In the genomic region with DNA sequence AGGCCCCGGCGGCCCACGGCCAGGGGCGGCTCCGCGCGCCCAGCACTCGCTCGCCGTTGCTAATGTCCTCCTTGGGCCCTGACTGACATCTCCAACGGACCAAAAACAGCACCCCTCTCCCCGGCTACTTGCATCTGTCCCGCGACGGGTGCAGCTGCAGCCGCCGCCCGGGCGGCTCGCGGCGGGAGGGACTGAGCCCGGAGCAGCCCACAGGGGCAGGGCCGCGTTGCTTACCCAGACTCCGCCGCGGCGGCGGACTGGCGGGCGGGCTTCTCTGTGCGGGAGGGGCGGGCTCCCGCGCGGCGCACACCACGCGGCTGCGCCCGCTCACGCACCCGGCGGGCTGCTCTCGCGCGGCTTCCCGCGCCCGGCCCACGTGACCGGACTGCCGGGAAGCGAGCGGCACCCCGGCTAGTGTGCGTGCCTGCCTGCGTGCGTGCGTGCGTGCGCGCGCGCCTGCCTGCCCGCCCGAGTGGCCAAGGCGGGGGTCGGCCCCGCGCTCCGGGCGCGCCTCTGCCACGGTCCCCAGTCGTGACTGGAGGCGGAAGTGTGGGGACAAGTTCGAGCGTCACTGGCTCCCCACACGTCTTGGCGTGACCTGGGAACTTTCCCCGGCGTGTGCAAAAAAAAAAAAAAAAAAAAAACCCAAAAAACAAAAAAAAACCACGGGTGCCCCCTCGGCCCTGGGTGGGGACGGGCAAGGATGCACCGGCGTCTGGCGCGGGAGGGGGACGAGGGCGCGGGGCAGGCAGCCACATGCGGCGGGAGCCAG, we compare ENCODE assay signal across 7 mouse cellular contexts. TPM values are rescaled to one million over a fixed set of nuclear protein-coding genes. Genes with fewer than 3 reads are reported as not detected.
A peak's percentile ranks its signal among the peaks of the same experiment; 100 is the strongest.
DNase-seq lines count a peak whose midpoint lies in the region; ATAC-seq and TF ChIP-seq lines count a peak whose summit lies in the region.

A gene (minus strand): TSS at position 397 of the 772 bp plus-strand sequence.

- H3K4me3 ChIP-seq in embryonic facial prominence, embryonic 11.5 days (ENCODE audit: low read depth, low read length), result peak within 1 kb of the TSS; percentile 97
- H3K4me3 ChIP-seq in kidney, adult 2 months (ENCODE audit: insufficient read depth, low read depth, low read length), result peak within 1 kb of the TSS; percentile 78
- peak within 1 kb of the TSS; percentile 60 for H3K4me3 ChIP-seq in limb, embryonic 11.5 days (ENCODE audit: low read depth, low read length)
- H3K4me3 ChIP-seq in midbrain, embryonic 13.5 days (replicated peaks), result peak within 1 kb of the TSS; percentile 90
- H3K4me3 ChIP-seq in small intestine, adult 2 months (ENCODE audit: low read depth, low read length), result peak within 1 kb of the TSS; percentile 95

- no peak for TF ChIP-seq CTCF in kidney, adult 2 months (conservative IDR thresholded peaks at IDR 0.05; ENCODE audit: insufficient read depth, insufficient read length, low read depth, low read length)
- no peak for TF ChIP-seq CTCF in small intestine, adult 2 months (IDR thresholded peaks at IDR 0.05; ENCODE audit: extremely low read depth, insufficient read length, insufficient replicate concordance, low read depth, low read length)

- H3K4me1 ChIP-seq in embryonic facial prominence, embryonic 11.5 days (ENCODE audit: control insufficient read depth, insufficient read depth, low read length), result peaks cover 10% of the 10 kb centered on the region
- peaks cover 21% of the 10 kb centered on the region; the same call in 1 of the 2 replicates for H3K4me1 ChIP-seq in kidney, adult 2 months (ENCODE audit: control insufficient read depth, insufficient read depth, low read length)
- H3K4me1 ChIP-seq in limb, embryonic 11.5 days (ENCODE audit: control insufficient read depth, insufficient read depth, low read length), result peaks cover 26% of the 10 kb centered on the region
- peaks cover 40% of the 10 kb centered on the region for H3K4me1 ChIP-seq in midbrain, embryonic 13.5 days (replicated peaks)
- peaks cover 4% of the 10 kb centered on the region; the same call in 1 of the 2 replicates for H3K4me1 ChIP-seq in small intestine, adult 2 months (ENCODE audit: control insufficient read depth, insufficient read depth, insufficient read length, low read length)

- DNase-seq in adrenal gland, postnatal 14 days, result peak; percentile 94
- peak; percentile 90 for DNase-seq in embryonic facial prominence, embryonic 11.5 days (ENCODE audit: low spot score)
- DNase-seq in heart, adult 18-20 months, result peak; percentile 82 to 89
- DNase-seq in kidney, adult 2 months, result peak; percentile 88
- peak; percentile 84 for DNase-seq in limb, embryonic 11.5 days (ENCODE audit: low spot score)

- no peak for TF ChIP-seq POLR2A in kidney, adult 2 months (IDR thresholded peaks at IDR 0.05; ENCODE audit: low read depth, low read length)
- peak; percentile 69 for TF ChIP-seq POLR2A in small intestine, adult 2 months (IDR thresholded peaks at IDR 0.05; ENCODE audit: low read depth, low read length)

- H3K27ac ChIP-seq in embryonic facial prominence, embryonic 11.5 days (replicated peaks; ENCODE audit: low read depth, low read length), result peak within 1 kb of the TSS; percentile 100
- H3K27ac ChIP-seq in kidney, adult 2 months (ENCODE audit: insufficient read depth, low read depth, low read length), result peak within 1 kb of the TSS; percentile 82
- H3K27ac ChIP-seq in limb, embryonic 11.5 days (replicated peaks; ENCODE audit: low read depth, low read length), result peak within 1 kb of the TSS; percentile 96
- peak within 1 kb of the TSS; percentile 97 for H3K27ac ChIP-seq in midbrain, embryonic 13.5 days
- peak within 1 kb of the TSS; percentile 96 for H3K27ac ChIP-seq in small intestine, adult 2 months (ENCODE audit: insufficient read depth, low read depth, low read length)

- under 1% methylated on average over 80 of the region's 96 CpGs for WGBS in embryonic facial prominence, embryonic 11.5 days
- WGBS in kidney, adult 2 months, result 1% methylated on average over 96 of the region's 96 CpGs
- 0% methylated on average over 90 of the region's 96 CpGs for WGBS in limb, embryonic 11.5 days
- under 1% methylated on average over 82 of the region's 96 CpGs for WGBS in midbrain, embryonic 13.5 days
- WGBS in small intestine, adult 2 months, result under 1% methylated on average over 89 of the region's 96 CpGs

- no peaks in the 10 kb centered on the region for H3K36me3 ChIP-seq in embryonic facial prominence, embryonic 11.5 days (replicated peaks; ENCODE audit: control insufficient read depth, insufficient read depth, low read depth, low read length)
- no peaks in the 10 kb centered on the region for H3K36me3 ChIP-seq in kidney, adult 2 months (ENCODE audit: control insufficient read depth, insufficient read depth, low read length)
- no peaks in the 10 kb centered on the region for H3K36me3 ChIP-seq in limb, embryonic 11.5 days (ENCODE audit: control insufficient read depth, insufficient read depth, low read length)
- H3K36me3 ChIP-seq in midbrain, embryonic 13.5 days, result no peaks in the 10 kb centered on the region
- H3K36me3 ChIP-seq in small intestine, adult 2 months (ENCODE audit: control insufficient read depth, insufficient read depth, low read length), result no peaks in the 10 kb centered on the region

- ATAC-seq in embryonic facial prominence, embryonic 11.5 days (replicated peaks; ENCODE audit: insufficient number of reproducible peaks, low FRiP score, low TSS enrichment, low read depth), result peak; percentile 58
- peak; percentile 67 for ATAC-seq in limb, embryonic 11.5 days (ENCODE audit: insufficient number of reproducible peaks, low FRiP score, low TSS enrichment, low read depth)
- ATAC-seq in midbrain, embryonic 13.5 days, result peak; percentile 92

- H3K4me2 ChIP-seq in embryonic facial prominence, embryonic 11.5 days (ENCODE audit: low read depth, low read length), result peak within 1 kb of the TSS; percentile 87
- peak within 1 kb of the TSS; percentile 84 for H3K4me2 ChIP-seq in limb, embryonic 11.5 days (ENCODE audit: low read depth, severe bottlenecking)
- H3K4me2 ChIP-seq in midbrain, embryonic 13.5 days (replicated peaks), result peak within 1 kb of the TSS; percentile 89

- peak within 1 kb of the TSS; percentile 96 for H3K9ac ChIP-seq in embryonic facial prominence, embryonic 11.5 days (replicated peaks; ENCODE audit: low read length)
- H3K9ac ChIP-seq in limb, embryonic 11.5 days (ENCODE audit: low read length), result peak within 1 kb of the TSS; percentile 82
- H3K9ac ChIP-seq in midbrain, embryonic 13.5 days (replicated peaks), result peak within 1 kb of the TSS; percentile 95

- no peaks in the 10 kb centered on the region for H3K9me3 ChIP-seq in embryonic facial prominence, embryonic 11.5 days (replicated peaks; ENCODE audit: control insufficient read depth, low read length)
- H3K9me3 ChIP-seq in limb, embryonic 11.5 days (ENCODE audit: control insufficient read depth, low read length), result no peaks in the 10 kb centered on the region
- H3K9me3 ChIP-seq in midbrain, embryonic 13.5 days, result no peaks in the 10 kb centered on the region

- H3K27me3 ChIP-seq in embryonic facial prominence, embryonic 11.5 days (ENCODE audit: control insufficient read depth, insufficient read depth, low read length), result no peaks in the 10 kb centered on the region
- no peaks in the 10 kb centered on the region for H3K27me3 ChIP-seq in kidney, adult 2 months (replicated peaks; ENCODE audit: control insufficient read depth, insufficient read depth, low read length)
- H3K27me3 ChIP-seq in limb, embryonic 11.5 days (ENCODE audit: control insufficient read depth, insufficient read depth, low read length), result no peaks in the 10 kb centered on the region
- no peaks in the 10 kb centered on the region for H3K27me3 ChIP-seq in midbrain, embryonic 13.5 days
- no peaks in the 10 kb centered on the region for H3K27me3 ChIP-seq in small intestine, adult 2 months (ENCODE audit: control insufficient read depth, insufficient read depth, low read length)

RNA-seq across cellular contexts. Expression of the gene that starts here (rescaled TPM):
- total RNA-seq in adrenal gland, postnatal 14 days (2021), result 7.3 and 9.1 TPM in 2 replicates
- polyA plus RNA-seq in embryonic facial prominence, embryonic 11.5 days (2014; fragmentation: Nextera tagmentation; extraction: Ambion mirVana), result 21.2 and 22.3 TPM in 2 replicates
- 1 to 10 TPM; 5.2 to 5.8 TPM for total RNA-seq in heart, adult 18-20 months (2021)
- polyA plus RNA-seq in kidney, adult 2 months (2012; rRNA removed), result 4.9 and 5.9 TPM in 2 replicates
- 19.5 and 20.6 TPM in 2 replicates for polyA plus RNA-seq in limb, embryonic 11.5 days (2014; fragmentation: Nextera tagmentation; extraction: Ambion mirVana)
- 15.9 and 16.5 TPM in 2 replicates for polyA plus RNA-seq in midbrain, embryonic 13.5 days (2015; fragmentation: Nextera tagmentation; extraction: Ambion mirVana)
- 1.4 and 2.2 TPM in 2 replicates for polyA plus RNA-seq in small intestine, adult 2 months (2012; rRNA removed)

Comparison
In these comparisons a context has a peak if more than half of its experiments do, and no peak if none do; other contexts are left out.
1. Peak in every context shown above with its lines: DNase-seq, ATAC-seq, H3K4me3 ChIP-seq and H3K27ac ChIP-seq.